Mouse (Mus musculus): ENCODE data around the gene Ctdspl2. TPM values are rescaled to one million over a fixed set of nuclear protein-coding genes. Genes with fewer than 3 reads are reported as not detected.
"Not testable (repeated sequence)": the region's sequence is repeated elsewhere in the genome, so short reads cannot be mapped to it uniquely, and the experiment has no call there.

The Ctdspl2 gene
- polyA plus RNA-seq (2012; ENCODE audit: insufficient read depth, insufficient read length, missing spikeins): 5.9 and 6.5 TPM in 2 replicates

DNA sequence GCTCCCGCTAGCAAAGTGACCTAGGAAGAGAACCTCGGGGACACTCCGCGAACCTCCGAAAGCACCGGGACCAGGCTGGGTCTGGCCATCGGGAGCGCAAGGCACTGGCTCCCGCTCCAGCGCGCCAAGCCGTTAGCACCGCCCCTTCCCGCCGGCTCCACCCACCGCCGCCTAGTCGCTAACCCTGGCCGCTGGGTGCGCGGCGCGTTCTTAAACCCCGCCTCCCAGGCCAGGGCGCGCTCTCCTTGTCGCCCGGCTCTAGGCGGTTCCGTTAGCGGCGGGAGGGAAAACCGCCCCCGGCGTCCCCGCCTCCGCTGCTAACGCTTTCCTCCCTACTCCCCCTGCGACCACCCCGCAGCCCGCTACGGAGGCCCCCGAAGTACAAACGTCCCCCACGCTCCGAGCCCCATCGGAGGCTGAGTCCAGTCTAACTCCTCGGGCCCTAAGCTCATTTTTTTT, at the start of gene Ctdspl2, which contains the start of gene Mageb3:
Gene Ctdspl2, plus strand, starts transcription at position 237 of the 459 bp plus-strand sequence.
Gene Mageb3, minus strand, starts transcription at position 328 of the 459 bp plus-strand sequence.
- Histone ChIP-seq H3K27ac (replicated peaks; ENCODE audit: low read depth, low read length) (peak within 1 kb of the TSS; percentile 98), H3K4me3 (ENCODE audit: insufficient read depth, low read depth, low read length) (peak within 1 kb of the TSS; percentile 92), H3K4me1 (ENCODE audit: control insufficient read depth, insufficient read depth, insufficient read length, low read length) (peaks cover 2% of the 10 kb centered on the region; the same call in 1 of the 2 replicates)

DNA sequence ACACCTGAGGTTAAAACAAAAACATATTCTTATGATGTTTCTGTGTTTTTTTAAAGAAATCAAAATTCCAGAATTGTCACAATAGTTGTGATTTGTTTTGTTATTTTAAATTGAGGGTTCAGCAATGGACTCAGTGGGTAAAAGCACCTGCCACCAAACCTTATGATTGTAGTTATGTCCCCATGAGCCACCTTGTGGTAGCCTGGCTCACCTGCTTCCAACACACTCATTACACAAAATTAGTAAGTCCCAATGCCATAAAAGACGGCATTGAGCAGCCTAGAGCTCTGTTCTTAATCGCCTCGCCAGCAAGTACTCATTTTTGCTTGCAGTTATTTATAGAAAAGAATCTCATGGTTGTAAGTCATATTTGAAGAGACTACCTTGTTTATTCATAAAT, 45.8 kb upstream of the Ctdspl2 start:
- Histone ChIP-seq H3K27ac (replicated peaks; ENCODE audit: low read depth, low read length) (no peak overlapping the region), H3K4me3 (ENCODE audit: insufficient read depth, low read depth, low read length) (no peak overlapping the region), H3K4me1 (ENCODE audit: control insufficient read depth, insufficient read depth, insufficient read length, low read length) (no peaks in the 10 kb centered on the region)

DNA sequence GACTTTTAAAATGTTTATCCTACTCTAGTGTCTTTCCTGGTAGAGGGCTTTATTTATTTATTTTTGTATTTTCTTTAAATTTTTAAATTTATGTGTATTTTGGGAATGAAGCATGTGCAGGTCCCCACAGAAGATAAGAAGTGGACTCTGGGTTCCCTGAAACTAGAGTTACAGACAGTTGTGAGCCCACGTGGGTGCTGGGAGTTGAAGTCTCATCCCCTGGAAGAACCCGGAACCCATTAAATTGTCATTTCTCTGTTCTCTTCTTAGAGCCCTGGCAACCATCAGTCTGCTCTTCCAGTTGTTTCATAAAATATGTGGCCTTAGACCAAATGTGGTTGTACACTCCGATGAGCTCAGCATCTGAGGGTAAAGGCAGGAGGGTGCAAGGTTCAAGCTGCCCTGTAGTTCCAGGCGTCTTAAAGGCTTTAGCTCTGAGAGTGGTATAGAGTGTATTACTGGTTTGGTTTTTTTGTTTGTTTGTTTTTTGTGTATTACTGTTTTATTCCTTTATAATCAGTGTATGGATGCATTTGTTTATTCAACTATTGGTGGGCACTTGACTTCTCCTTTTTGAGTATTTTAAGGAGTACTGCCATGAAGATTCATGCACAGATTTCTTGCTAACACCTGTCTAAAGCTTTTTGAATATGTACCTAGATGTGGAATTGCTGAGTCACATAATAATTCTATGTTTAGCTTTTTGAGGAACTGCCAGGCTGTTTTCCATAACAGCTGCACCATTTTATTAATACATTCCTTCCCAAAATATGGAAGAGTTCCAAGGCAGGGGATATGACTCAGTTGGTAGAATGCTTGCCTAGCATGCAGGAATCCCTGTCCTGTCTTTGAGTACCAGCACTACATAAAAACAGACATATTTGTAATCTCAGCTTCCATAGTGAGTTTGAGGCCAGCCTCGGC, 39.5 kb upstream of the Ctdspl2 start:
- no peak overlapping the region for H3K4me3 ChIP-seq (ENCODE audit: insufficient read depth, low read depth, low read length)
- no peak overlapping the region for H3K27ac ChIP-seq (replicated peaks; ENCODE audit: low read depth, low read length)
- H3K4me1 ChIP-seq (ENCODE audit: control insufficient read depth, insufficient read depth, insufficient read length, low read length): no peaks in the 10 kb centered on the region

- not testable (repeated sequence) for H3K27ac ChIP-seq (replicated peaks; ENCODE audit: low read depth, low read length); H3K4me1 ChIP-seq (ENCODE audit: control insufficient read depth, insufficient read depth, insufficient read length, low read length); H3K4me3 ChIP-seq (ENCODE audit: insufficient read depth, low read depth, low read length)
Measured at GRCm38 (mm10) chr2:121937624-121938023, 18.2 kb upstream of the Ctdspl2 start.

GRCm38 (mm10) chr2:121943364-121943763, 12.4 kb upstream of the Ctdspl2 start:
- Histone ChIP-seq H3K4me1 (ENCODE audit: control insufficient read depth, insufficient read depth, insufficient read length, low read length) (no peaks in the 10 kb centered on the region), H3K4me3 (ENCODE audit: insufficient read depth, low read depth, low read length) (no peak overlapping the region), H3K27ac (replicated peaks; ENCODE audit: low read depth, low read length) (no peak overlapping the region)

GRCm38 (mm10) chr2:121954971-121955656, 687 bp upstream of the Ctdspl2 start:
- Histone ChIP-seq H3K4me3 (ENCODE audit: insufficient read depth, low read depth, low read length) (peak overlapping the region; percentile 92), H3K4me1 (ENCODE audit: control insufficient read depth, insufficient read depth, insufficient read length, low read length) (peaks cover 2% of the 10 kb centered on the region; the same call in 1 of the 2 replicates), H3K27ac (replicated peaks; ENCODE audit: low read depth, low read length) (0 out of 2 replicates have a peak overlapping the region, but pooled peaks have one; percentile 23)

GRCm38 (mm10) chr2:121956224-121957018, 620 bp downstream of the Ctdspl2 start:
- Histone ChIP-seq H3K4me1 (ENCODE audit: control insufficient read depth, insufficient read depth, insufficient read length, low read length) (peaks cover 2% of the 10 kb centered on the region; the same call in 1 of the 2 replicates), H3K4me3 (ENCODE audit: insufficient read depth, low read depth, low read length) (peak overlapping the region; percentile 92), H3K27ac (replicated peaks; ENCODE audit: low read depth, low read length) (peak overlapping the region; percentile 98)

GRCm38 (mm10) chr2:121957216-121957792, 1.5 kb downstream of the Ctdspl2 start:
- no peak overlapping the region for H3K27ac ChIP-seq (replicated peaks; ENCODE audit: low read depth, low read length)

DNA sequence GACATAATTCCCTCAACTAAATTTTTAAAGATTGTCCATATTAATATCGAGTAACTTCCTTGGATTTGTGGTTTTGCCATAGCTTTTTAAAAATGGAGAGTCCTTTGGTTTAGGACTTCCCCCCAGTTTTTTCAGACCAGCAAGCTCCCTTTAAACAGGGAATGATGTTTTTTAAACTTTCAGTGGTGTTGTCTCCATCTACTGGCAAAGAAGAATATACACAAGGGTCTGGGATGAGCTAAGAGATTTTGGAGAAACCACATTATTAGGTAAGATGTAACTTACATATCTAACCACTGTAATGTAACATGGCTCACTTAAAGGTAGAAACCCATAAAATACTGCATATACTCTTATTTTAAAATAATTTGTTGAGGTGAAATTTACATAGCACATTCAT, 39.9 kb downstream of the Ctdspl2 start:
- Histone ChIP-seq H3K4me3 (ENCODE audit: insufficient read depth, low read depth, low read length) (no peak overlapping the region), H3K27ac (replicated peaks; ENCODE audit: low read depth, low read length) (no peak overlapping the region), H3K4me1 (ENCODE audit: control insufficient read depth, insufficient read depth, insufficient read length, low read length) (no peaks in the 10 kb centered on the region)

More at GRCm38 (mm10) chr2:121957216-121957792, 1.5 kb downstream of the Ctdspl2 start:
- H3K4me1 ChIP-seq (ENCODE audit: control insufficient read depth, insufficient read depth, insufficient read length, low read length): peaks cover 2% of the 10 kb centered on the region; the same call in 1 of the 2 replicates
- peak overlapping the region; percentile 92 for H3K4me3 ChIP-seq (ENCODE audit: insufficient read depth, low read depth, low read length)

DNA sequence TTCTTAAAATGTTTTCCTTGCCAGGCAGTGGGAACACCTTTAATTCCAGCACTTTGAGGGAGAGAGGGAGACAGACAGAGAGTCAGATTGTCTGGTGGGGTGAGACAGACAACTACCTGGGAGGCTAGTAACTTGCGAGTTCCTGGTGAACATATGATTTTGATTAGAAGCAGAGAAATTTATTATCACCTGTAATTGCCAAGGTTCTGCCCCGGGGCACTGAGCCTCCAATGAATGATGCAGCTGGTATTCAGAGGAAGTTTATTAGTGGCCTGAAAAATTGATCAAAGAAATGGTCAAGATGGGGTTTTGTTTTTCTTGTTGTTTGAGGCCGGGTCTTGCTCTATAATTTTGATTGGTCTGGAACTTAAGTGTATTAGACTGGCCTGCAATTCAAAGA, 53.0 kb downstream of the Ctdspl2 start:
- no peak overlapping the region for H3K4me3 ChIP-seq (ENCODE audit: insufficient read depth, low read depth, low read length)
- H3K4me1 ChIP-seq (ENCODE audit: control insufficient read depth, insufficient read depth, insufficient read length, low read length): no peaks in the 10 kb centered on the region
- no peak overlapping the region for H3K27ac ChIP-seq (replicated peaks; ENCODE audit: low read depth, low read length)

DNA sequence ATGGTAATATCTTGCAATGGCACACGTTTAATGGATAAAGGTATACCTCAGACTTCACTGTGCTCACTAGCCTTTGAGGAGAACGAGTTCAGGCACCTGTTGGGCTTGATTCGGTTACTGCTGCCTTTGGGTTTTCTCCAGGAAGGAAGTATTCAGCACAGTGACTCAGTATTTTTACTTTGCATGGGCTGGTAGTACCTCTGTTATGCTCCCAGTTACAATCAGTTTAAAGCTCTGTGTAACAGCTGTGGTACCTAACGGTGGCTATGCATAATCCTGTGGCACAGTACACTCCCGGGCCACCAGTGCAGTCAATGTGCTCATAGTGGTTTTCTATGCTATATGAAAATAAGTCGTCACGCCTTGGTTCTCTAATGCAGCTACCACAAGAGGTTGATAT, 55.6 kb downstream of the Ctdspl2 start:
- H3K27ac ChIP-seq (replicated peaks; ENCODE audit: low read depth, low read length): no peak overlapping the region
- H3K4me1 ChIP-seq (ENCODE audit: control insufficient read depth, insufficient read depth, insufficient read length, low read length): no peaks in the 10 kb centered on the region

GRCm38 (mm10) chr2:122018705-122019104, 62.9 kb downstream of the Ctdspl2 start:
- Histone ChIP-seq H3K4me3 (ENCODE audit: insufficient read depth, low read depth, low read length) (no peak overlapping the region), H3K4me1 (ENCODE audit: control insufficient read depth, insufficient read depth, insufficient read length, low read length) (no peaks in the 10 kb centered on the region), H3K27ac (replicated peaks; ENCODE audit: low read depth, low read length) (no peak overlapping the region)

More for the DNA sequence above, 55.6 kb downstream of the Ctdspl2 start:
- no peak overlapping the region for H3K4me3 ChIP-seq (ENCODE audit: insufficient read depth, low read depth, low read length)

DNA sequence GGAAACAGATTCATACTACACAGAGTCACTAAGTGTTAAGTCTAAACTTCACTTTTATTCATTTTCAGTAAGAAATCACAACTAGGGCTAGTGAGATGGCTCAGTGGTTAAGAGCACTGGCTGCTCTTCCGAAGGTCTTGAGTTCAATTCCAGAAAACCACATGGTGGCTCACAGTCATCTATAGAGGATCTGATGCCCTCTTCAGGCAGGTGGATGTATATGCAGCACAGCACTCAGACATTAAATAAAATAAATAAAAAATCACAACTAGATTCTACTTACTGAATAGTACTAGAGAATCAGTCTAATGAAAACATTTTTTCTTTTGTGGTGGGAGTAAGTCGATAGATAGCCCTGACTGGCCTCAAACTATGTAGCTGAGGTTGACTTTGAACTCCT, 66.5 kb downstream of the Ctdspl2 start:
- H3K4me3 ChIP-seq (ENCODE audit: insufficient read depth, low read depth, low read length): no peak overlapping the region
- no peak overlapping the region for H3K27ac ChIP-seq (replicated peaks; ENCODE audit: low read depth, low read length)
- no peaks in the 10 kb centered on the region for H3K4me1 ChIP-seq (ENCODE audit: control insufficient read depth, insufficient read depth, insufficient read length, low read length)

DNA sequence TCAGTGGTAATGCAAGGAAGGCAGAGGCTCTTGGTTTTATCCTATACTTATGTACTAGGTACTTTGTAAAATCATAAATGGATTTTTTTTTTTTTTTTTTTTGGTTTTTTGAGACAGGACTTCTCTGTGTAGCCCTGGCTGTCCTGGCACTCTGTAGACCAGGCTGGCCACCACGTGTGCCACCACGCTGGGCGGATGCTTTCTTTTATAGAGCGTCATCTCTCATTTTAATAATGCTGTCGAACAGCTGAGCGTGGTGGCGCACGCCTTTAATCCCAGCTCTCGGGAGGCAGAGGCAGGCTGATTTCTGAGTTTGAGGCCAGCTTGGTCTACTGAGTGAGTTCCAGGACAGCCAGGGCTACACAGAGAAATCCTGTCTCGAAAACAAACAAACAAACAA, 71.3 kb downstream of the Ctdspl2 start:
- not testable (repeated sequence) for H3K4me1 ChIP-seq (ENCODE audit: control insufficient read depth, insufficient read depth, insufficient read length, low read length); H3K4me3 ChIP-seq (ENCODE audit: insufficient read depth, low read depth, low read length); H3K27ac ChIP-seq (replicated peaks; ENCODE audit: low read depth, low read length)

Measured in brown adipose tissue, adult 24 weeks (tissue).